ENCODE assay signal across 8 mouse cellular contexts in genomic region chr11:103810631-103811030, GRCm38 (mm10). TPM values are rescaled to one million over a fixed set of nuclear protein-coding genes. Genes with fewer than 3 reads are reported as not detected.
DNase-seq lines count a peak whose midpoint lies in the region; ATAC-seq lines count a peak whose summit lies in the region.

No protein-coding gene starts in this region.

- H3K4me2 ChIP-seq in heart, embryonic 15.5 days = peak overlapping the region; percentile 99
- H3K4me2 ChIP-seq in embryonic facial prominence, embryonic 12.5 days (replicated peaks) = peak overlapping the region; percentile 99
- peak overlapping the region; percentile 97 for H3K4me2 ChIP-seq in hindbrain, embryonic 16.5 days (ENCODE audit: low read length)
- peak overlapping the region; percentile 91 for H3K4me2 ChIP-seq in midbrain, embryonic 14.5 days (ENCODE audit: low read length)

- H3K4me1 ChIP-seq in heart, embryonic 15.5 days (replicated peaks) = peaks cover 13% of the 10 kb centered on the region
- peaks cover 15% of the 10 kb centered on the region for H3K4me1 ChIP-seq in embryonic facial prominence, embryonic 12.5 days
- peaks cover 34% of the 10 kb centered on the region for H3K4me1 ChIP-seq in hindbrain, embryonic 16.5 days (ENCODE audit: control insufficient read depth, insufficient read depth, low read depth, low read length)
- H3K4me1 ChIP-seq in midbrain, embryonic 14.5 days (ENCODE audit: control insufficient read depth, insufficient read depth, low read length) = peaks cover 39% of the 10 kb centered on the region

- no peak overlapping the region for H3K27ac ChIP-seq in heart, embryonic 15.5 days
- no peak overlapping the region for H3K27ac ChIP-seq in embryonic facial prominence, embryonic 12.5 days
- H3K27ac ChIP-seq in hindbrain, embryonic 16.5 days (ENCODE audit: low read depth, low read length) = peak overlapping the region; percentile 83
- H3K27ac ChIP-seq in midbrain, embryonic 14.5 days (replicated peaks; ENCODE audit: low read depth, low read length) = peak overlapping the region; percentile 88

- H3K9ac ChIP-seq in heart, embryonic 15.5 days = no peak overlapping the region
- peak overlapping the region; percentile 48; the same call in 1 of the 2 replicates for H3K9ac ChIP-seq in embryonic facial prominence, embryonic 12.5 days
- H3K9ac ChIP-seq in hindbrain, embryonic 16.5 days (ENCODE audit: low read depth, low read length) = peak overlapping the region; percentile 82
- H3K9ac ChIP-seq in midbrain, embryonic 14.5 days (replicated peaks; ENCODE audit: low read length) = peak overlapping the region; percentile 82; the same call in 1 of the 2 replicates

- ATAC-seq in heart, embryonic 15.5 days (replicated peaks; ENCODE audit: insufficient number of reproducible peaks, insufficient read depth, low FRiP score, low read depth) = no peak
- no peak for ATAC-seq in embryonic facial prominence, embryonic 12.5 days (ENCODE audit: insufficient number of reproducible peaks, insufficient read depth, low FRiP score, low TSS enrichment)
- ATAC-seq in hindbrain, embryonic 16.5 days = 0 out of 2 replicates have a peak, but pooled peaks have one; percentile 7
- ATAC-seq in midbrain, embryonic 14.5 days (ENCODE audit: low FRiP score, low TSS enrichment) = 0 out of 2 replicates have a peak, but pooled peaks have one; percentile 5
- ATAC-seq in frontal cortex, adult (ENCODE audit: low TSS enrichment) = no peak

- H3K4me3 ChIP-seq in heart, embryonic 15.5 days = peak overlapping the region; percentile 60
- H3K4me3 ChIP-seq in embryonic facial prominence, embryonic 12.5 days = peak overlapping the region; percentile 55
- H3K4me3 ChIP-seq in hindbrain, embryonic 16.5 days (ENCODE audit: low read length) = peak overlapping the region; percentile 57
- peak overlapping the region; percentile 46 for H3K4me3 ChIP-seq in midbrain, embryonic 14.5 days (replicated peaks; ENCODE audit: low read depth, low read length)

- DNase-seq in heart, postnatal 36 days = no peak
- no peak for DNase-seq in midbrain, embryonic 14.5 days
- no peak for DNase-seq in frontal cortex, adult 2 months (ENCODE audit: extremely low spot score in 1 of 2, low spot score in 1 of 2)
- no peak for DNase-seq in layer of hippocampus, adult 8-10 months (ENCODE audit: low spot score in 2 of 2)

- WGBS in heart, embryonic 15.5 days = 25% methylated on average over 12 of the region's 12 CpGs
- 11% methylated on average over 12 of the region's 12 CpGs for WGBS in embryonic facial prominence, embryonic 12.5 days
- WGBS in hindbrain, embryonic 16.5 days = 17% methylated on average over 12 of the region's 12 CpGs
- WGBS in midbrain, embryonic 14.5 days = 6% methylated on average over 12 of the region's 12 CpGs

- intact Hi-C loops in heart, postnatal 36 days (cut with DNase I) = no loop called here

- H3K27me3 ChIP-seq in heart, embryonic 15.5 days = peaks cover 89% of the 10 kb centered on the region
- peaks cover 67% of the 10 kb centered on the region for H3K27me3 ChIP-seq in embryonic facial prominence, embryonic 12.5 days
- no peaks in the 10 kb centered on the region for H3K27me3 ChIP-seq in hindbrain, embryonic 16.5 days (replicated peaks; ENCODE audit: control insufficient read depth, insufficient read depth, low read length)
- peaks cover 11% of the 10 kb centered on the region; the same call in 1 of the 2 replicates for H3K27me3 ChIP-seq in midbrain, embryonic 14.5 days (ENCODE audit: control insufficient read depth, insufficient read depth, low read length)

- no peaks in the 10 kb centered on the region for H3K36me3 ChIP-seq in heart, embryonic 15.5 days
- H3K36me3 ChIP-seq in embryonic facial prominence, embryonic 12.5 days = no peaks in the 10 kb centered on the region
- H3K36me3 ChIP-seq in hindbrain, embryonic 16.5 days (ENCODE audit: control insufficient read depth, insufficient read depth, low read length) = peaks cover 7% of the 10 kb centered on the region; the same call in 1 of the 2 replicates
- H3K36me3 ChIP-seq in midbrain, embryonic 14.5 days (ENCODE audit: control insufficient read depth, insufficient read depth, low read length) = peaks cover 11% of the 10 kb centered on the region

- H3K9me3 ChIP-seq in heart, embryonic 15.5 days (replicated peaks) = no peaks in the 10 kb centered on the region
- H3K9me3 ChIP-seq in embryonic facial prominence, embryonic 12.5 days = 0 out of 2 replicates have a peak, but pooled peaks cover 1% of the 10 kb centered on the region
- no peaks in the 10 kb centered on the region for H3K9me3 ChIP-seq in hindbrain, embryonic 16.5 days (ENCODE audit: control insufficient read depth, low read length)
- no peaks in the 10 kb centered on the region for H3K9me3 ChIP-seq in midbrain, embryonic 14.5 days (ENCODE audit: control insufficient read depth, low read length)

RNA-seq across cellular contexts. Expression of gene Wnt3, which starts 36.7 kb away (rescaled TPM):
- 0.04 and 0.05 TPM in 2 replicates for polyA plus RNA-seq in heart, embryonic 15.5 days (2015; fragmentation: Nextera tagmentation; extraction: Ambion mirVana)
- total RNA-seq in heart, postnatal 36 days (2021) = not detected
- polyA plus RNA-seq in embryonic facial prominence, embryonic 12.5 days (2016; fragmentation: Nextera tagmentation; extraction: Ambion mirVana) = 4.7 and 6.1 TPM in 2 replicates
- 11.0 and 12.1 TPM in 2 replicates for polyA plus RNA-seq in hindbrain, embryonic 16.5 days (2015; fragmentation: Nextera tagmentation; extraction: Ambion mirVana)
- polyA plus RNA-seq in midbrain, embryonic 14.5 days (2014; fragmentation: Nextera tagmentation; extraction: Ambion mirVana) = 14.5 and 15.0 TPM in 2 replicates
- polyA plus RNA-seq in frontal cortex, adult 2 months (2012; rRNA removed) = 1.8 and 2.0 TPM in 2 replicates
- 1 to 10 TPM in 2 of 4 experiments, under 1 TPM in 2; 0.93 to 2.0 (median 1.2) TPM for total RNA-seq in layer of hippocampus, adult 8-10 months (2022)

Comparison
In these comparisons a context has a peak if more than half of its experiments do, and no peak if none do; other contexts are left out.
1. ATAC-seq: peak in hindbrain, embryonic 16.5 days (single experiment) and midbrain, embryonic 14.5 days (single experiment); none in heart, embryonic 15.5 days (single experiment), embryonic facial prominence, embryonic 12.5 days (single experiment) and frontal cortex, adult (single experiment).
2. H3K27ac ChIP-seq: peak in hindbrain, embryonic 16.5 days (single experiment) and midbrain, embryonic 14.5 days (single experiment); none in heart, embryonic 15.5 days (single experiment) and embryonic facial prominence, embryonic 12.5 days (single experiment).
3. Peak in every context shown above with its lines, with median percentiles within 50 percentile points of each other: H3K4me2 ChIP-seq and H3K4me3 ChIP-seq.